Mouse (Mus musculus) heart, adult 2 months (tissue): ENCODE results near the gene Olfr1417.

ENCODE experiments used
- CTCF ChIP-seq: fragments of 200-600 bp; IDR thresholded peaks from 2 replicates; pipeline ENCODE4 v1.8.1; 2022; ENCODE audit warnings: antibody characterized with exemption, mild to moderate bottlenecking, moderate library complexity
- POLR2A ChIP-seq: fragments of 200-500 bp; IDR thresholded peaks from 2 replicates; pipeline ENCODE4 v1.6.1; 2011; ENCODE audit warnings: mild to moderate bottlenecking, low read depth, low read length, control low read depth; ENCODE audit not compliant: insufficient read depth

- TF ChIP-seq CTCF (no peak), POLR2A (no peak)
These were observed 30.6 kb downstream of the Olfr1417 start for GRCm38 (mm10) chr19:11808452-11808851.
